Mouse (Mus musculus): ENCODE results near the gene Plcb4. TPM values are rescaled to one million over a fixed set of nuclear protein-coding genes. Genes with fewer than 3 reads are reported as not detected.

Plcb4 gene
- total and polyA plus RNA-seq, 3 experiments, result not detected

DNA sequence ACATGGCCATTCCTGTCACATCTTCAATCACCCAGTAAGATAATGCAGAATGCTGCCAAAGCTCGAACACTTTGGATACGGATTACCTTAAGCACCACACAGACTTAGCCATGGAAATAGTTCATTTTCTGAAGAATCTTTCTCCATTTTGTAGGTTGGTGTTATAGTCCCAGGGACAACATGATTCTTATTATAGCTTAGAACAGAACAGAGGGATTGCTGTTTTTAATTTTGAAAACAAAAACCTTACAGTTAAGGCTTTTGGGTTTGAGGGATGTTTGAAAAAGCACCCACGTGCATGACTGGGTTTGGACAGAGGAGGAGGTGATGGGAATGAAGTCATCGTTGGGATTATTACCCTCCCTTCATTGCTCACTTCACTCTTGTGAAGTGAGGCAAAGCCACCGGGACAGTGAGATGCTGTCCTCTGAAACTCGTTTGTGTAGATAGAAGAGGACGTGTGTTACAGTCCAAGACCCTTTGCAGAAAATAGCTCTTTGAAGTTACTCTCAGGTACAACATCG lies 18.2 kb downstream of the Plcb4 start:
- DNase-seq (ENCODE audit: extremely low read depth), result no peak
- dilution Hi-C loops (cut with MboI; ENCODE audit: extremely low pct_ligation_motif_present, extremely low pct_unique_long_range_greater_than_20kb, low sequenced_read_pairs) (no loop called here), in situ Hi-C loops (cut with MboI; ENCODE audit: low pct_ligation_motif_present, low pct_unique_long_range_greater_than_20kb, low sequenced_read_pairs) (no loop called here)
- H3K4me1 ChIP-seq (ENCODE audit: control insufficient read depth in 1 of 2, insufficient read depth in 2 of 2), result no peaks in the 10 kb centered on the region
- H3K9ac ChIP-seq (ENCODE audit: insufficient read depth, low read depth), result no peak overlapping the region
- H3K27me3 ChIP-seq (replicated peaks), result no peaks in the 10 kb centered on the region
- H3K79me2 ChIP-seq (replicated peaks; ENCODE audit: control insufficient read depth, extremely low read depth, insufficient read depth, poor library complexity, severe bottlenecking), result no peaks in the 10 kb centered on the region
- no peak overlapping the region for H3K4me2 ChIP-seq (ENCODE audit: insufficient read depth, low read depth, poor library complexity, severe bottlenecking)
- H3K27ac ChIP-seq (ENCODE audit: insufficient read depth, low read depth), result no peak overlapping the region
- no peaks in the 10 kb centered on the region for H3K36me3 ChIP-seq (replicated peaks in 1 of 2; ENCODE audit: control insufficient read depth in 1 of 2, insufficient read depth in 1 of 2, low read length in 1 of 2)
- H3K4me3 ChIP-seq (replicated peaks in 1 of 3; ENCODE audit: low read depth in 2 of 3, low read length in 2 of 3, poor library complexity in 1 of 3), result no peak overlapping the region
- peaks cover 61% of the 10 kb centered on the region for H3K9me3 ChIP-seq (replicated peaks; ENCODE audit: low read length)
- TF ChIP-seq IRF4 (IDR thresholded peaks at IDR 0.05; ENCODE audit: low read depth, low read length), result no peak
- TF ChIP-seq MYC (IDR thresholded peaks at IDR 0.05; ENCODE audit: low read depth, low read length), result no peak
- no peak for TF ChIP-seq CHD2 (IDR thresholded peaks at IDR 0.05; ENCODE audit: low read length)
- no peak for TF ChIP-seq MXI1 (IDR thresholded peaks at IDR 0.05; ENCODE audit: low read depth, low read length)
- TF ChIP-seq CTCF (conservative IDR thresholded peaks at IDR 0.05 in 1 of 2, IDR thresholded peaks at IDR 0.05 in 1 of 2; ENCODE audit: low read depth in 2 of 2, low read length in 2 of 2), result no peak
- TF ChIP-seq ZKSCAN1 (IDR thresholded peaks at IDR 0.05; ENCODE audit: borderline replicate concordance, low read depth, low read length), result no peak
- no peak for TF ChIP-seq USF2 (conservative IDR thresholded peaks at IDR 0.05; ENCODE audit: low read depth, low read length)
- no peak for TF ChIP-seq ZMIZ1 (IDR thresholded peaks at IDR 0.05; ENCODE audit: low read depth, low read length)
- TF ChIP-seq USF1 (IDR thresholded peaks at IDR 0.05; ENCODE audit: low read depth, low read length), result no peak
- no peak for TF ChIP-seq MAFK (IDR thresholded peaks at IDR 0.05; ENCODE audit: insufficient replicate concordance, low read length)
- TF ChIP-seq SIN3A (IDR thresholded peaks at IDR 0.05; ENCODE audit: low read length), result no peak
- no peak for TF ChIP-seq E2F4 (IDR thresholded peaks at IDR 0.05; ENCODE audit: insufficient replicate concordance, low read depth, low read length)
- TF ChIP-seq RAD21 (IDR thresholded peaks at IDR 0.05; ENCODE audit: low read depth, low read length), result no peak
- TF ChIP-seq PAX5 (IDR thresholded peaks at IDR 0.05; ENCODE audit: low read length), result no peak
- TF ChIP-seq ZC3H11A (IDR thresholded peaks at IDR 0.05; ENCODE audit: low read depth, low read length), result no peak
- no peak for TF ChIP-seq GABPA (IDR thresholded peaks at IDR 0.05; ENCODE audit: insufficient replicate concordance, low read depth, low read length)
- TF ChIP-seq RCOR1 (conservative IDR thresholded peaks at IDR 0.05; ENCODE audit: low read depth, low read length), result no peak

- DNase-seq (ENCODE audit: extremely low read depth), result no peak
- H3K27ac ChIP-seq (ENCODE audit: insufficient read depth, low read depth), result no peak overlapping the region
- H3K36me3 ChIP-seq (replicated peaks in 1 of 2; ENCODE audit: control insufficient read depth in 1 of 2, insufficient read depth in 1 of 2, low read length in 1 of 2), result no peaks in the 10 kb centered on the region
- dilution Hi-C loops (cut with MboI; ENCODE audit: extremely low pct_ligation_motif_present, extremely low pct_unique_long_range_greater_than_20kb, low sequenced_read_pairs) (no loop called here), in situ Hi-C loops (cut with MboI; ENCODE audit: low pct_ligation_motif_present, low pct_unique_long_range_greater_than_20kb, low sequenced_read_pairs) (no loop called here)
- H3K79me2 ChIP-seq (replicated peaks; ENCODE audit: control insufficient read depth, extremely low read depth, insufficient read depth, poor library complexity, severe bottlenecking), result no peaks in the 10 kb centered on the region
- H3K27me3 ChIP-seq (replicated peaks), result no peaks in the 10 kb centered on the region
- TF ChIP-seq MXI1 (IDR thresholded peaks at IDR 0.05; ENCODE audit: low read depth, low read length) (no peak), TBP (conservative IDR thresholded peaks at IDR 0.05; ENCODE audit: low read depth, low read length) (no peak), USF2 (conservative IDR thresholded peaks at IDR 0.05; ENCODE audit: low read depth, low read length) (no peak), HCFC1 (IDR thresholded peaks at IDR 0.05; ENCODE audit: low read depth, low read length) (no peak), PAX5 (IDR thresholded peaks at IDR 0.05; ENCODE audit: low read length) (no peak), SMC3 (IDR thresholded peaks at IDR 0.05; ENCODE audit: low read depth, low read length) (no peak)
- no peaks in the 10 kb centered on the region for H3K4me1 ChIP-seq (ENCODE audit: control insufficient read depth in 1 of 2, insufficient read depth in 2 of 2)
- H3K9ac ChIP-seq (ENCODE audit: insufficient read depth, low read depth), result no peak overlapping the region
- H3K9me3 ChIP-seq (replicated peaks; ENCODE audit: low read length), result peaks cover 57% of the 10 kb centered on the region
- H3K4me2 ChIP-seq (ENCODE audit: insufficient read depth, low read depth, poor library complexity, severe bottlenecking), result no peak overlapping the region
- H3K4me3 ChIP-seq (replicated peaks in 1 of 3; ENCODE audit: low read depth in 2 of 3, low read length in 2 of 3, poor library complexity in 1 of 3), result no peak overlapping the region
Measured at GRCm38 (mm10) chr2:135677601-135678000, 18.8 kb downstream of the Plcb4 start.

Data from CH12.LX (cell line).